Mouse (Mus musculus): Measurements from ENCODE around the gene Ndufv3. TPM values are rescaled to one million over a fixed set of nuclear protein-coding genes. Genes with fewer than 3 reads are reported as not detected.

Gene Ndufv3
- polyA plus RNA-seq, 1 experiment from 2014 or later: 492 TPM

GRCm38 (mm10) chr17:31563632-31564014, 43.7 kb downstream of the Ndufv3 start:
- Histone ChIP-seq H3K36me3 (no peaks in the 10 kb centered on the region), H3K4me2 (peak overlapping the region; percentile 63), H3K9me3 (replicated peaks) (no peaks in the 10 kb centered on the region), H3K9ac (replicated peaks) (peak overlapping the region; percentile 53), H3K4me3 (replicated peaks) (peak overlapping the region; percentile 45), H3K4me1 (peaks cover 35% of the 10 kb centered on the region), H3K27me3 (replicated peaks) (no peaks in the 10 kb centered on the region), H3K27ac (replicated peaks) (peak overlapping the region; percentile 95)
- no peak for ATAC-seq (ENCODE audit: low FRiP score)
- 14% methylated on average over 12 of the region's 12 CpGs for WGBS

DNA sequence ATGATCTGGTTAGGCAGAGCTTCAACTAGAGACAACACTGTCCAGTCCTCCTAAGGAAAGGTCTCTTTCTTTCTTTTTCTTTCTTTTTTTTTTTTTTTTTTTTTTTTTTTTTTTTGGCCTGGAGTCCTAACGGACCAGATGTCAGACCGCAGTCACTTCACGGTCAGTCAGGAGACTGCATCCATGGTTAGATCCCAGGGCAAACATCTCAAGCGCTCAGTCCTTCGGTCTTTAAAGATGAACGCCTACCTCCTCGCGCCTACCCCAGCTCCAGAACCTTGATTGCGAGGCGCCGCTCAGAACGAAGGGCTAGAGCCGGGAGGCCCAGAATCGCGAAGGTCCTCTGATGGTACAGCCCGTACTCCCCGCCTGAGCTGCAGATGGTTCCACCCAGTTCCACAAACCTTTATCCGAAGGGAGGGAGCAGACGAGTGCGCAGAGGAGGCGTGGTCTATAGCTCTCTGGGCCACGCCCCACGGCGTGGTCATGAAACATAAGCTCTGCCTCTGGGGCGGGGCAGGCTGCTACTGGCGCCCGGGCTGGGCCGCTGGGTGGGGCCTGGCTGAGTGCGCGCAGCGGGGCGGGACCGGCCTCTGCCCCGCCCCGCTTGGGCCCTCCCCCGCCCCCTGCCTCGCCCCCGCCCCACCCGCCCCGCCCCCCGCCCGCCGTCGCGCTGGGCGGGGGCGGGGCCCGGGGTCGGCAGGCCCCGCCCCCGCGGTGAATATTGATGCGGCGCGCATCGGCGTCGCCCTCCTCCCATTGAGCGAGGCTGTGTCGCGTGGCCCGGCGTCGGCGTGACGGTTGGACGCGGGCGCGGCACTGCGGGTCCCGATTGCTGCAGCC, 44.3 kb downstream of the Ndufv3 start, which contains the start of gene Pknox1:
Gene Pknox1 (plus strand): TSS at position 720 of the 843 bp plus-strand sequence.
- ATAC-seq (ENCODE audit: low FRiP score): peak; percentile 94
- H3K9me3 ChIP-seq (replicated peaks): no peaks in the 10 kb centered on the region
- H3K27ac ChIP-seq (replicated peaks): peak within 1 kb of the TSS; percentile 99
- H3K9ac ChIP-seq (replicated peaks): peak within 1 kb of the TSS; percentile 91
- WGBS: under 1% methylated on average over 39 of the region's 72 CpGs
- peak within 1 kb of the TSS; percentile 87 for H3K4me3 ChIP-seq (replicated peaks)
- H3K27me3 ChIP-seq (replicated peaks): no peaks in the 10 kb centered on the region
- no peaks in the 10 kb centered on the region for H3K36me3 ChIP-seq
- H3K4me2 ChIP-seq: peak within 1 kb of the TSS; percentile 83
- H3K4me1 ChIP-seq: peaks cover 41% of the 10 kb centered on the region

DNA sequence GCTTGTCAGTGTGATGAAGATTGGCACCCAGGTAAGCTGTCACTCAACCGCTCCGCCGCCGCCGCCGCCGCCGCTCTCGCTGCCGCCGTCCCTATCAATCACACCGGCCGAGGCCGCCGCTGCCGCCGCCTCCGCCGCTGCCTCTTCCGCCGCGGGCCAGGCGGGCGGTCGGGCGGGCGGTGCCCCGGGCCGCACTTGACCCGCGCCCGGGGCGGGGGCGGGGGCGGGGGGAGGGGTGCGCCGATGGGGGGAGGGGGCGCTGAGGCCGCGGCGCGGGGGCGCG, 44.9 kb downstream of the Ndufv3 start:
- H3K4me3 ChIP-seq (replicated peaks): peak overlapping the region; percentile 87
- H3K27me3 ChIP-seq (replicated peaks): no peaks in the 10 kb centered on the region
- H3K4me1 ChIP-seq: peaks cover 46% of the 10 kb centered on the region
- H3K36me3 ChIP-seq: no peaks in the 10 kb centered on the region
- H3K9me3 ChIP-seq (replicated peaks): no peaks in the 10 kb centered on the region
- 0% methylated on average over 20 of the region's 44 CpGs for WGBS
- ATAC-seq (ENCODE audit: low FRiP score): no peak
- H3K9ac ChIP-seq (replicated peaks): peak overlapping the region; percentile 91
- H3K27ac ChIP-seq (replicated peaks): peak overlapping the region; percentile 99
- H3K4me2 ChIP-seq: peak overlapping the region; percentile 83

DNA sequence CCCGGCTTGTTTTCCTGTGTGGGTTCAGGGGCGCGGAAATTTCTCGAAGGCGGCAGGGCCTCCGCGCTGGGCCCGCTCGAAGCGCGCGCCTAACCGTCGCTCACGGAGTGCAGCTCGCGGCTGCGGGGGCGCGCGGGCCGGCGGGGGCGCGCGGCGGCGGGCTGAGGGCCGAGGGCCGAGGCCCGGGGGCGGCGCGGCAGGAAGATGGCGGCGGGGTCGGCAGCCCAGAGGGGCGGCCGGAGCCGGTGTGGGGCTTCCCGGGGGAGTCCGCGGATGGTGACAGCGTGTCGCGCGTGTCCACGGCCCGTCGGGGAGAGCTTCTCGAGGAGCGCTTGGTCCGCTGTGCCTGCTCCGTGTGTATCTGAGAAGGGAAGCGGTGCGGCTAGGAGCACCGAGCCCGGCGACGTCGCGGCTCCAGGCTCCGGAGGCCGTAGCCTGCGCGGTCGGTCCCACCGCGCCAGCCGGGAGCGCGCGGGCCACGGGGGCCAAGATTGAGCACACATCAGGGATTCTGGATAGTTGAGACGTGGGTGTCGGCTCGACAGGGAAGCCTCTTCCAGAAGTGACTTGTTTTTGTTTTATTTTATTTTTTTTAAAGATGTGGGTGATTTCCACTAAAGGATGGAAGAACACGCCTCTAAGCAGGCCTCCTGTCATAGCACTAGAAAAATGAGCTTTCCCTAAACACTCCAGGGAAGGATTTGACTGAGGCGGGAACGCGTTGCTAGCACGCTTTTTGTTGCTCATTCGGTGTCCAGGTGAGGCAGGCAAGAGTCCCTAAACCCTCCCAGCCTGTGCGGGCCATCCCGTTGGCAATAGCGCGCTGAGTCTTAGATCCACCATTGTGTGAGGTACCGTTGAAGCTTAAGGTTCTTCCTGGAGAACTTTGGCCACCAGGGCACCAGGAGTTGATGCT, 45.5 kb downstream of the Ndufv3 start:
- Histone ChIP-seq H3K9ac (replicated peaks) (peak overlapping the region; percentile 91), H3K27ac (replicated peaks) (peak overlapping the region; percentile 99), H3K4me2 (peak overlapping the region; percentile 83), H3K27me3 (replicated peaks) (no peaks in the 10 kb centered on the region), H3K36me3 (no peaks in the 10 kb centered on the region), H3K4me3 (replicated peaks) (peak overlapping the region; percentile 87), H3K4me1 (peaks cover 46% of the 10 kb centered on the region), H3K9me3 (replicated peaks) (no peaks in the 10 kb centered on the region)
- under 1% methylated on average over 78 of the region's 88 CpGs for WGBS
- ATAC-seq (ENCODE audit: low FRiP score): peak; percentile 66

GRCm38 (mm10) chr17:31566276-31566675, 46.4 kb downstream of the Ndufv3 start:
- H3K9me3 ChIP-seq (replicated peaks): no peaks in the 10 kb centered on the region
- peak overlapping the region; percentile 87 for H3K4me3 ChIP-seq (replicated peaks)
- WGBS: 71% methylated on average over 6 of the region's 6 CpGs
- H3K27ac ChIP-seq (replicated peaks): no peak overlapping the region
- no peaks in the 10 kb centered on the region for H3K27me3 ChIP-seq (replicated peaks)
- H3K36me3 ChIP-seq: no peaks in the 10 kb centered on the region
- peak overlapping the region; percentile 83 for H3K4me2 ChIP-seq
- ATAC-seq (ENCODE audit: low FRiP score): no peak
- peak overlapping the region; percentile 91; the same call in 1 of the 2 replicates for H3K9ac ChIP-seq (replicated peaks)
- H3K4me1 ChIP-seq: peaks cover 53% of the 10 kb centered on the region

- WGBS: 94% methylated on average over 1 of the region's 1 CpGs
- H3K4me1 ChIP-seq: peaks cover 46% of the 10 kb centered on the region
- no peak for ATAC-seq (ENCODE audit: low FRiP score)
- H3K27ac ChIP-seq (replicated peaks): no peak overlapping the region
- H3K27me3 ChIP-seq (replicated peaks): no peaks in the 10 kb centered on the region
- no peak overlapping the region for H3K4me3 ChIP-seq (replicated peaks)
- no peak overlapping the region for H3K4me2 ChIP-seq
- no peaks in the 10 kb centered on the region for H3K9me3 ChIP-seq (replicated peaks)
- H3K36me3 ChIP-seq: no peaks in the 10 kb centered on the region
- no peak overlapping the region for H3K9ac ChIP-seq (replicated peaks)
Observed at GRCm38 (mm10) chr17:31569756-31570155, 49.8 kb downstream of the Ndufv3 start.

GRCm38 (mm10) chr17:31570321-31570925, 50.5 kb downstream of the Ndufv3 start:
- H3K36me3 ChIP-seq: no peaks in the 10 kb centered on the region
- H3K27me3 ChIP-seq (replicated peaks): no peaks in the 10 kb centered on the region
- no peak overlapping the region for H3K27ac ChIP-seq (replicated peaks)
- H3K9ac ChIP-seq (replicated peaks): no peak overlapping the region
- no peak overlapping the region for H3K4me3 ChIP-seq (replicated peaks)
- no peak overlapping the region for H3K4me2 ChIP-seq
- no peaks in the 10 kb centered on the region for H3K9me3 ChIP-seq (replicated peaks)
- WGBS: 93% methylated on average over 9 of the region's 9 CpGs
- H3K4me1 ChIP-seq: peaks cover 46% of the 10 kb centered on the region
- no peak for ATAC-seq (ENCODE audit: low FRiP score)

GRCm38 (mm10) chr17:31571689-31572088, 51.8 kb downstream of the Ndufv3 start:
- peaks cover 35% of the 10 kb centered on the region for H3K4me1 ChIP-seq
- no peaks in the 10 kb centered on the region for H3K27me3 ChIP-seq (replicated peaks)
- no peaks in the 10 kb centered on the region for H3K9me3 ChIP-seq (replicated peaks)
- no peaks in the 10 kb centered on the region for H3K36me3 ChIP-seq
- H3K9ac ChIP-seq (replicated peaks): no peak overlapping the region
- H3K27ac ChIP-seq (replicated peaks): no peak overlapping the region
- no peak overlapping the region for H3K4me2 ChIP-seq
- H3K4me3 ChIP-seq (replicated peaks): no peak overlapping the region
- WGBS: 79% methylated on average over 5 of the region's 5 CpGs
- no peak for ATAC-seq (ENCODE audit: low FRiP score)

GRCm38 (mm10) chr17:31574662-31575061, 54.7 kb downstream of the Ndufv3 start:
- 83% methylated on average over 7 of the region's 7 CpGs for WGBS
- ATAC-seq (ENCODE audit: low FRiP score): no peak
- Histone ChIP-seq H3K36me3 (no peaks in the 10 kb centered on the region), H3K27ac (replicated peaks) (no peak overlapping the region), H3K4me1 (peaks cover 10% of the 10 kb centered on the region), H3K9me3 (replicated peaks) (no peaks in the 10 kb centered on the region), H3K4me3 (replicated peaks) (no peak overlapping the region), H3K4me2 (no peak overlapping the region), H3K27me3 (replicated peaks) (no peaks in the 10 kb centered on the region), H3K9ac (replicated peaks) (no peak overlapping the region)

DNA sequence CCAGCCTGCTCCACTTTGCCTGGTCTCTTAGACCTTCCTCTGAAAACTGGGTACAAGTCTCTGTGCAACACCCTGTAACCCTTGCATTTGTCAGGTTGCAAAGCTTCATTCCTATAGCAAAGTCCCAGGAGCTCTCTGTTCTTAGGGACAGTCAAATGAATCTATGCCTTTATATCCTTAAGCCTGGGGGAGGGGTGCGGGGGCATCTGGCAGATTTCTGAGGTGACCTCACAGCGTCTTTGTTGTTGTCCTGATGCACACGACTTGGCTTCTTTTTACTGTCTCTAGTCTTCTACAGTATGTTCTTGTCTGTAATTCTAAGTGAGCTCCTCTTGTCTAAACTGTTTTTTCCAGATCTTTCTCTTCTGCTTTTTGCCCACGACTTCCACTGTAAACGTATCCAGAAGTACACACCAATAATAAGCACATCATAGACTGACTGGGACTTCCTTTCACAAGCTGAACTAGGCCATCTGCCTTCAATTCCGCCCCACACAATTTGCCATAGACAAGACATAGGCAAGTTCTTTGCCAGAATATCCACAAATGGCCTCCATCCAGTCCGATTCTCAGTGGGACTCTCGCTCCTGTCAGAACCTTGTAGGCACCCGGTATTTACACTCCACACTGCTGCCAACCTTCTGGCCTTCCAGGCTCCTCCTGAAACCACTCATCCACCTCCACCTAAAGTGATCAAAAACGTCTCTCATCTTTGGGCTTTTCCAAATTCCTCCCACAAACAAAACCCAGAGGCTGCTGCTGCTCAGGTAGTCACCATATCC, 56.7 kb downstream of the Ndufv3 start:
- Histone ChIP-seq H3K27ac (replicated peaks) (no peak overlapping the region), H3K4me2 (no peak overlapping the region), H3K36me3 (no peaks in the 10 kb centered on the region), H3K4me1 (peaks cover 19% of the 10 kb centered on the region), H3K4me3 (replicated peaks) (no peak overlapping the region), H3K27me3 (replicated peaks) (no peaks in the 10 kb centered on the region), H3K9me3 (replicated peaks) (no peaks in the 10 kb centered on the region), H3K9ac (replicated peaks) (no peak overlapping the region)
- no peak for ATAC-seq (ENCODE audit: low FRiP score)
- 83% methylated on average over 10 of the region's 10 CpGs for WGBS

- no peaks in the 10 kb centered on the region for H3K27me3 ChIP-seq (replicated peaks)
- WGBS: 42% methylated on average over 3 of the region's 3 CpGs
- no peak overlapping the region for H3K4me3 ChIP-seq (replicated peaks)
- H3K27ac ChIP-seq (replicated peaks): no peak overlapping the region
- H3K4me1 ChIP-seq: peaks cover 36% of the 10 kb centered on the region
- no peaks in the 10 kb centered on the region for H3K9me3 ChIP-seq (replicated peaks)
- peaks cover 12% of the 10 kb centered on the region for H3K36me3 ChIP-seq
- H3K9ac ChIP-seq (replicated peaks): no peak overlapping the region
- H3K4me2 ChIP-seq: no peak overlapping the region
- no peak for ATAC-seq (ENCODE audit: low FRiP score)
Observed at GRCm38 (mm10) chr17:31580344-31580743, 60.4 kb downstream of the Ndufv3 start.

Data from neural tube, embryonic 15.5 days (tissue).